Mouse (Mus musculus) megakaryocyte, embryonic 14.5 days (primary cell): ENCODE results near the gene Mef2b. TPM values are rescaled to one million over a fixed set of nuclear protein-coding genes. Genes with fewer than 3 reads are reported as not detected.

Experiments used
- H3K27me3 ChIP-seq: replicated peaks from 2 replicates; pipeline ENCODE3; 2012; ENCODE audit warnings: inconsistent platforms
- H3K36me3 ChIP-seq: replicated peaks from 2 replicates; pipeline ENCODE3; 2012; ENCODE audit warnings: low read length, inconsistent platforms, mixed read lengths
- H3K4me1 ChIP-seq: 2 replicates; pipeline ENCODE4 v1.6.1; 2012; ENCODE audit warnings: inconsistent platforms
- H3K4me3 ChIP-seq: replicated peaks from 2 replicates; pipeline ENCODE3; 2012; ENCODE audit warnings: moderate library complexity, mild to moderate bottlenecking, inconsistent platforms
- H3K9me3 ChIP-seq: 2 replicates; pipeline ENCODE4 v1.6.1; 2012; ENCODE audit warnings: inconsistent platforms
- FLI1 ChIP-seq: IDR thresholded peaks from 2 replicates; pipeline ENCODE4 v1.6.1; 2012; ENCODE audit warnings: low read length, inconsistent platforms, mixed read lengths
- GATA1 ChIP-seq: IDR thresholded peaks from 3 replicates; pipeline ENCODE4 v1.6.1; 2012; ENCODE audit warnings: mixed read lengths, low read length, inconsistent platforms, borderline replicate concordance
- polyA plus RNA-seq: library from polyadenylated mRNA; stranded (reverse); fragments of >175 nt; gene quantifications from 2 replicates; pipeline ENCODE4 v1.2.3, GENCODE M21; 2012; ENCODE audit warnings: low replicate concordance; ENCODE audit not compliant: insufficient read depth

The Mef2b gene
- polyA plus RNA-seq, 1 experiment, result 1.9 TPM

GRCm38 (mm10) chr8:70114488-70114887 is 25.0 kb upstream of the Mef2b start:
- H3K4me1 ChIP-seq, result peaks cover 18% of the 10 kb centered on the region
- no peak for TF ChIP-seq FLI1
- TF ChIP-seq GATA1, result no peak
- H3K36me3 ChIP-seq, result no peaks in the 10 kb centered on the region
- H3K4me3 ChIP-seq, result no peak overlapping the region
- H3K9me3 ChIP-seq, result no peaks in the 10 kb centered on the region
- peaks cover 96% of the 10 kb centered on the region for H3K27me3 ChIP-seq

- Histone ChIP-seq H3K36me3 (no peaks in the 10 kb centered on the region), H3K4me1 (peaks cover 18% of the 10 kb centered on the region), H3K9me3 (no peaks in the 10 kb centered on the region), H3K4me3 (no peak overlapping the region), H3K27me3 (peaks cover 96% of the 10 kb centered on the region)
- TF ChIP-seq GATA1 (no peak), FLI1 (no peak)
These were observed 24.6 kb upstream of the Mef2b start for GRCm38 (mm10) chr8:70114892-70115291.

GRCm38 (mm10) chr8:70117611-70118010 is 21.9 kb upstream of the Mef2b start:
- Histone ChIP-seq H3K4me3 (no peak overlapping the region), H3K36me3 (no peaks in the 10 kb centered on the region), H3K27me3 (peaks cover 96% of the 10 kb centered on the region), H3K4me1 (peaks cover 9% of the 10 kb centered on the region; the same call in 1 of the 2 replicates), H3K9me3 (no peaks in the 10 kb centered on the region)
- TF ChIP-seq GATA1 (no peak), FLI1 (no peak)

- no peaks in the 10 kb centered on the region for H3K9me3 ChIP-seq
- peaks cover 89% of the 10 kb centered on the region for H3K27me3 ChIP-seq
- no peak overlapping the region for H3K4me3 ChIP-seq
These were observed 20.5 kb upstream of the Mef2b start for GRCm38 (mm10) chr8:70118726-70119700.

GRCm38 (mm10) chr8:70120667-70121066 is 18.8 kb upstream of the Mef2b start, which contains the start of gene Ncan:
Ncan (minus strand) TSS chr8:70120873.
- Histone ChIP-seq H3K27me3 (peaks cover 85% of the 10 kb centered on the region), H3K4me3 (no peak within 1 kb of the TSS), H3K4me1 (peaks cover 7% of the 10 kb centered on the region; the same call in 1 of the 2 replicates), H3K9me3 (no peaks in the 10 kb centered on the region), H3K36me3 (no peaks in the 10 kb centered on the region)
- TF ChIP-seq FLI1, result no peak
- TF ChIP-seq GATA1, result no peak

More at GRCm38 (mm10) chr8:70118726-70119700, 20.5 kb upstream of the Mef2b start:
- TF ChIP-seq GATA1 (no peak), FLI1 (no peak)
- peaks cover 7% of the 10 kb centered on the region; the same call in 1 of the 2 replicates for H3K4me1 ChIP-seq
- no peaks in the 10 kb centered on the region for H3K36me3 ChIP-seq

GRCm38 (mm10) chr8:70122863-70123262 is 16.6 kb upstream of the Mef2b start:
- no peak overlapping the region for H3K4me3 ChIP-seq
- no peaks in the 10 kb centered on the region for H3K9me3 ChIP-seq
- no peaks in the 10 kb centered on the region for H3K36me3 ChIP-seq
- no peak for TF ChIP-seq GATA1
- no peak for TF ChIP-seq FLI1
- peaks cover 15% of the 10 kb centered on the region for H3K4me1 ChIP-seq
- peaks cover 68% of the 10 kb centered on the region for H3K27me3 ChIP-seq

- Histone ChIP-seq H3K4me3 (no peak overlapping the region), H3K4me1 (peaks cover 18% of the 10 kb centered on the region), H3K27me3 (peaks cover 49% of the 10 kb centered on the region), H3K36me3 (no peaks in the 10 kb centered on the region), H3K9me3 (no peaks in the 10 kb centered on the region)
- no peak for TF ChIP-seq FLI1
- no peak for TF ChIP-seq GATA1
These were observed 14.5 kb upstream of the Mef2b start for GRCm38 (mm10) chr8:70124992-70125391.

GRCm38 (mm10) chr8:70128435-70128834 is 11.1 kb upstream of the Mef2b start:
- Histone ChIP-seq H3K4me3 (no peak overlapping the region), H3K36me3 (peaks cover 13% of the 10 kb centered on the region), H3K27me3 (peaks cover 19% of the 10 kb centered on the region), H3K9me3 (no peaks in the 10 kb centered on the region), H3K4me1 (peaks cover 41% of the 10 kb centered on the region)
- TF ChIP-seq FLI1, result no peak
- TF ChIP-seq GATA1, result no peak

GRCm38 (mm10) chr8:70129309-70129952 is 10.1 kb upstream of the Mef2b start:
- H3K4me1 ChIP-seq, result peaks cover 51% of the 10 kb centered on the region
- no peak overlapping the region for H3K4me3 ChIP-seq
- no peaks in the 10 kb centered on the region for H3K9me3 ChIP-seq
- TF ChIP-seq FLI1, result no peak
- H3K36me3 ChIP-seq, result peaks cover 23% of the 10 kb centered on the region
- H3K27me3 ChIP-seq, result peaks cover 14% of the 10 kb centered on the region

GRCm38 (mm10) chr8:70130066-70130465 is 9.4 kb upstream of the Mef2b start:
- no peaks in the 10 kb centered on the region for H3K9me3 ChIP-seq
- H3K4me1 ChIP-seq, result peaks cover 57% of the 10 kb centered on the region
- no peak for TF ChIP-seq GATA1
- no peak for TF ChIP-seq FLI1
- no peak overlapping the region for H3K4me3 ChIP-seq
- H3K36me3 ChIP-seq, result peaks cover 29% of the 10 kb centered on the region
- H3K27me3 ChIP-seq, result peaks cover 9% of the 10 kb centered on the region
